Mouse (Mus musculus) G1E (cell line): Measurements from ENCODE around the gene Psma6. TPM values are rescaled to one million over a fixed set of nuclear protein-coding genes. Genes with fewer than 3 reads are reported as not detected.

Experiments
- ATAC-seq: 2 replicates; pipeline ENCODE4 v1.8.0; 2016; ENCODE audit warnings: mild to moderate bottlenecking; ENCODE audit not compliant: insufficient number of reproducible peaks, poor library complexity, low FRiP score, severe bottlenecking; ENCODE audit errors: extremely low read depth
- DNase-seq: peaks from one replicate; pipeline ENCODE4 v3.0.0; 2012; ENCODE audit warnings: low spot score
- H3K27me3 ChIP-seq: 2 replicates; pipeline ENCODE4 v1.6.1; 2012; ENCODE audit warnings: mild to moderate bottlenecking, low read length, inconsistent platforms; ENCODE audit not compliant: insufficient read depth
- H3K36me3 ChIP-seq: replicated peaks from 2 replicates; pipeline ENCODE3; 2012; ENCODE audit warnings: mild to moderate bottlenecking, inconsistent platforms
- H3K4me1 ChIP-seq: 2 replicates; pipeline ENCODE4 v1.6.1; 2012; ENCODE audit warnings: low read depth, low read length, inconsistent platforms, mixed read lengths; ENCODE audit not compliant: insufficient read depth
- H3K4me3 ChIP-seq: 2 replicates; pipeline ENCODE4 v1.5.1; 2012; ENCODE audit warnings: low read depth, mild to moderate bottlenecking, inconsistent platforms, low read length, moderate library complexity, mixed read lengths
- H3K9me3 ChIP-seq: replicated peaks from 2 replicates; pipeline ENCODE4 v1.6.1; 2012; ENCODE audit warnings: inconsistent platforms
- CTCF ChIP-seq: IDR thresholded peaks from 2 replicates; pipeline ENCODE4 v1.5.1; 2012; ENCODE audit warnings: low read depth, low read length, inconsistent platforms, mixed read lengths
- GATA1 ChIP-seq: IDR thresholded peaks from 2 replicates; pipeline ENCODE4 v1.6.1; 2012; ENCODE audit warnings: borderline replicate concordance, low read length, inconsistent platforms, mixed read lengths
- GATA2 ChIP-seq: IDR thresholded peaks from 2 replicates; pipeline ENCODE4 v1.6.1; 2012; ENCODE audit warnings: low read depth, low read length, inconsistent platforms, borderline replicate concordance
- POLR2AphosphoS5 ChIP-seq: IDR thresholded peaks from 2 replicates; pipeline ENCODE4 v1.6.1; 2012; ENCODE audit warnings: low read depth, low read length, inconsistent platforms; ENCODE audit not compliant: insufficient replicate concordance
- TAL1 ChIP-seq: conservative IDR thresholded peaks from 2 replicates; pipeline ENCODE4 v1.6.1; 2012; ENCODE audit warnings: low read depth, low read length, inconsistent platforms, mixed read lengths
- polyA plus RNA-seq: library from polyadenylated mRNA; stranded (reverse); fragments of >175 nt; gene quantifications from 2 replicates; pipeline ENCODE4 v1.2.3, GENCODE M21; 2012
- total RNA-seq, 2 experiments: library from RNA; stranded (forward) in 1 of 2; stranded (reverse) in 1 of 2; fragments of 200-1000 nt in 1 of 2; fragments of >200 nt in 1 of 2; fragmentation: Nextera tagmentation in 1 of 2; gene quantifications; 2 replicates each; pipeline ENCODE4 v1.2.3; 2014 to 2017

Gene Psma6
- total and polyA plus RNA-seq, 3 experiments, result 37.1 to 536 (median 191) TPM

DNA sequence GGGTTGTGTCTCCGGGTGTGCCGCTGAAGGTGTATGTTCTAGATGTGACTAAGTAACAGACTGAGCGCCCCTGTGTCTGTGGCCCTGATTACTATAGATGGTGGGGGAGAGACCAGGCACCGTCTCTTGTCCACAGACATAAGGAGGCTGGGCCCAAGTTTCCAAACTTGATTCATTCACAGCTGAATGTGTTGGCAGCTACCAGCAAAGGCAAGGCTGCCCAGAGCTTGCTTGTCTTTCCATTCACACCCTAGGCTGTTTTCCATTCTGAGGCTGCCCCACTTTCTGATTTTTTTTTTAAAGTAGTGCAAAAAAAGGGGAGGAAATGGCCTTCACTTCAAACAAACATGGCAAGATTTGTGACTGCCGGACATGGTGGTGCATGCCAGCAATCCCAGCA lies 72.9 kb downstream of the Psma6 start:
- peaks cover 67% of the 10 kb centered on the region for H3K27me3 ChIP-seq
- TF ChIP-seq GATA1, result no peak
- DNase-seq (no peak), ATAC-seq (no peak)
- no peaks in the 10 kb centered on the region for H3K9me3 ChIP-seq
- no peak overlapping the region for H3K4me3 ChIP-seq
- H3K4me1 ChIP-seq, result no peaks in the 10 kb centered on the region; the same call in 1 of the 2 replicates
- H3K36me3 ChIP-seq, result no peaks in the 10 kb centered on the region

DNA sequence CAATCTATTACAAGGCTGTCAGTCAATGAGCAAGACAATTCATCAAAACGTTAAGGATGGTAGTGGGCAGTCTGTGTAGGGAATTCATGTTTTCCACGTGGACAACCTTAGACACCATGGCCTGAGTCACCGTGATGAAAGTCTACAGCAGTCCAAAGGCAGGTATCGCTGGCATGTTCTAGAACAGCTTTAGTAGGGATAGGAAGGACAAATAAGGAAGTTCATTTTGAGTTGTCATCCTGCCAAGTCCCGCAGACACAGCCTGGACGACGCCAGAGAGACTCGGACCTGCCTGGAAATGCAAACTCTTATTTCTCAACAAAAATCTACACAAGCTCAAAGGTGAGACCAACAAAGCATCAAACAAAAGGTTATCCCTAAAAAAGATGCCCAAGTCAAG lies 75.7 kb downstream of the Psma6 start:
- Histone ChIP-seq H3K9me3 (no peaks in the 10 kb centered on the region), H3K4me1 (peaks cover 10% of the 10 kb centered on the region), H3K27me3 (peaks cover 61% of the 10 kb centered on the region), H3K36me3 (no peaks in the 10 kb centered on the region), H3K4me3 (no peak overlapping the region)
- ATAC-seq, result no peak
- no peak for TF ChIP-seq GATA1
- TF ChIP-seq TAL1, result no peak
- no peak for TF ChIP-seq CTCF
- TF ChIP-seq GATA2, result no peak
- no peak for TF ChIP-seq POLR2AphosphoS5
- DNase-seq, result no peak

DNA sequence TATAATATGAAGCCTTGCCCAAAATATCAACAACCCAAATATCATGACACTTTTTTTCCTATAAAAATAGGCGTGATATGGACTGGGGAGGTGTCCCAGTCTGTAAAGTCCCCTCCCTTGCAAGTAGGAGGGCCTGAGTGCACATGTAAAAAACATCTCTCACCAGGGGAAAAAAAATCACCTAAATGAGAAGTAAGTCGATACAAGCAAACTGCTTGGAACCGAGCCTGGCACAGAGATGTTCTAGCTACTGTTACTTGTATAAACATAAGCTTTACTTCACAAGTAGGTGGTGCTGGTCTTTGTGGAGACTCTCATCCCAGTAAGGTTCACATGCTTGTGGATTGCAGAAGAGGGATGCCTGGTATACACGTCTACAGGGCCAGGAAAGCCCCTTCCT lies 76.9 kb downstream of the Psma6 start:
- Histone ChIP-seq H3K4me3 (no peak overlapping the region), H3K36me3 (no peaks in the 10 kb centered on the region), H3K9me3 (no peaks in the 10 kb centered on the region), H3K27me3 (peaks cover 63% of the 10 kb centered on the region), H3K4me1 (peaks cover 20% of the 10 kb centered on the region)
- TF ChIP-seq TAL1, result no peak
- no peak for TF ChIP-seq GATA2
- TF ChIP-seq POLR2AphosphoS5, result no peak
- no peak for TF ChIP-seq CTCF
- TF ChIP-seq GATA1, result no peak
- ATAC-seq, result no peak
- DNase-seq, result no peak

DNA sequence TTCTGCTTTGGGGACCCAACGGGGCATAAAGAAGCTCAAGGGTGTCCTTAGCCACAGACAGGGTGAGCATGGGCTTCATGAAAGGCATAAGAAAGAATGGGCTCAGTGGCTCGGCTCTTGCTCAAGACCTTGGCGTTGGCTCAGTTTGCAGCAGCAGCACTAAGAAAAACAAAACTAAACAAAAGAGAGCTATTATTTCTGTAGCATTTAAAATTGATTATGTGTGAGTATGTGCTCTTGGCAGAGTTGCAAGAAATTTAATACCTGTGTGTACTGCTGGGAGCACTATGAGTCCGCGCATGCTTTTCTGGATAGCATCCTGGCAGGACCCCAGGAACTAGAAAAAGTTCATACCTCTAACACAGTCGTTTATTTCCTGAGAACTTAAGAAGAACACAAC lies 77.7 kb downstream of the Psma6 start:
- H3K4me1 ChIP-seq, result peaks cover 20% of the 10 kb centered on the region

DNA sequence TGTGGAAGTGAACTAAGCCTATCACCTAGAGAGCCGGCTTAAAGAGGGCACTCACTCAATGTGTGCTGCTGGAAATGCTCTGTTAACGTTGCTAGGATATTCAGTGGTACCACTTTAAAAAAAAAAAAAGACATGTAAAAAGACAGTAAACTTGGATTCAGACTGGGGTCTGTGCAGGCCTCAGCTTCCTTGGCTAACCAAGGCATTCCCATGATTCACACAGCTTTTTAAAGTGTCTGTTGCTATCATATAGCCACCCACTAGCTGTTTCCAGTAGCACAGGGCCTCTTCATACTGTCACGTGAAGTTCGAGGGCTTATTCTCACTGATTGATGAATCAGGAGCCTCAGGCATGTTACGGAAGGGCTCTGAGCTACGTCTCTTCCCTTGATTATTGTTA lies 78.4 kb downstream of the Psma6 start:
- Histone ChIP-seq H3K4me3 (no peak overlapping the region), H3K4me1 (peaks cover 20% of the 10 kb centered on the region), H3K27me3 (peaks cover 72% of the 10 kb centered on the region), H3K9me3 (no peaks in the 10 kb centered on the region), H3K36me3 (no peaks in the 10 kb centered on the region)
- DNase-seq, result no peak
- ATAC-seq, result no peak
- TF ChIP-seq TAL1 (no peak), GATA1 (no peak), GATA2 (no peak), POLR2AphosphoS5 (no peak), CTCF (no peak)

More for the DNA sequence above, 77.7 kb downstream of the Psma6 start:
- Histone ChIP-seq H3K27me3 (peaks cover 68% of the 10 kb centered on the region), H3K4me3 (no peak overlapping the region), H3K36me3 (no peaks in the 10 kb centered on the region), H3K9me3 (no peaks in the 10 kb centered on the region)
- ATAC-seq (no peak), DNase-seq (no peak)
- TF ChIP-seq TAL1 (no peak), GATA1 (no peak), GATA2 (no peak), CTCF (no peak), POLR2AphosphoS5 (no peak)

DNA sequence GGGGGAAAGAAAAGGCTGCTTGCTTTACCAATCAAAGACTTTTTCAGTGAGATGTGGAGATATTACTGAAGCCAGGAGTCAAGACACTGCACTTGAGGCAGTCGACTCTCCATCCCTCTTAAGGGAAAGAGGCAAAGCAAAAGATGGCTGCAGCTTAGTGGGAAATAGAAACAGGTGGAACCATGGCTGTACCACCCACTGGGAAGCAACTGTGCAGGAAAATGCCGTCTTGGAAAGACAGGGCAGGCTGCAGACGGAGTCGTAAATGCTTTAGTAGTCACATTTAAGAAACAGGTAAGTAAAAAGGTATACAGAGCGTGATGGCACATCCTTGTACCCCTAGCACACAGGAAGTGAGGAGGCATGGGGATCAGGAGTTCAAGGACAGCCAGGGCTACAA lies 79.1 kb downstream of the Psma6 start:
- H3K36me3 ChIP-seq, result no peaks in the 10 kb centered on the region
- no peak for TF ChIP-seq TAL1
- no peak for TF ChIP-seq CTCF
- TF ChIP-seq POLR2AphosphoS5, result no peak
- TF ChIP-seq GATA1, result no peak
- H3K4me1 ChIP-seq, result peaks cover 20% of the 10 kb centered on the region

DNA sequence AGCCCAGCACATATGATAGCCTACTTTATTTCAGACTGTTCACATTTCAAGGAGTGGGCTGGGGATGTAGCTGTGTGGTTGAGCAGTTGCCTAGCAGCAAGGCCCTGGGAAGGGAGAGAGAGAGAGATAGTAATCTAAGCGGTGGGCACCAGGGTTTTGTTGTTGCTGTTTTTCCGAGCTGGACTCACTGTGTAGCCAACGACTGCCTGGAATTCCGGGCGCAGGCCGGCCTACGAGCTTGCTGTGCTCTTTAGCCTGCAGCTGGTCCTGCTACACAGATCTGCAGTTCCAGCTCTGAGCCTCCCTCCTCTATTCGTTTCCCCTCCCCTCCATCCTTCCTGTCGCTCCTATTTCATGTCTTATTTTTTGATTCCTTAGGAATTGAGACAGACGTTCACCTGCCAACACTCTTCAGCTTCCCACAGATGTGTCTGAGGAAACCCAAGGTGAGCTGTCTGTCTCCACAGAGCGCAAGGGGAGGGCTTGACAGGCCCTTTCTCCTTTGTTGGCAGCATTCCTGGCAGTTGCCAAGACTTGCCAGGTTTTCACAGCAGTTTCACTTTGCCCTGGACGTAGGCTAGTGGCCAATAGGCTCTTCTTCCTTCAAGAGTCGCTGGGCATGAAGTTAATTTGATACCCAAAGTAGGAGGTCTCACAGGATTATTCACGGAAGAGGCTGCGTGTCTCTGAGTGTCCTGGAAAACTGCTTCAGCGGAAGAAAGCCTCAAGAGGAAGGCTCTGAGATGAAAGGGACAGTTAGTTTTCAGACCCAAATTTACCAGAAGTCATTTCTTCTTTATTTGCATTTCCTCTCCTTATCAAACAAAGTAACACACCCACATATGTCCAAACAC lies 80.2 kb downstream of the Psma6 start:
- peaks cover 71% of the 10 kb centered on the region for H3K27me3 ChIP-seq
- no peaks in the 10 kb centered on the region for H3K36me3 ChIP-seq
- H3K4me3 ChIP-seq, result no peak overlapping the region
- H3K9me3 ChIP-seq, result no peaks in the 10 kb centered on the region
- no peak for ATAC-seq
- H3K4me1 ChIP-seq, result peaks cover 20% of the 10 kb centered on the region
- TF ChIP-seq POLR2AphosphoS5 (no peak), CTCF (no peak), TAL1 (no peak)
- no peak for DNase-seq

More for the DNA sequence above, 79.1 kb downstream of the Psma6 start:
- ATAC-seq (no peak), DNase-seq (no peak)
- Histone ChIP-seq H3K9me3 (no peaks in the 10 kb centered on the region), H3K27me3 (peaks cover 72% of the 10 kb centered on the region), H3K4me3 (no peak overlapping the region)
